Mouse (Mus musculus): Measurements from ENCODE around the gene Hephl1.

Hephl1 gene

GRCm38 (mm10) chr9:15060026-15060425 is 51.9 kb downstream of the Hephl1 start:
- DNase-seq (ENCODE audit: low spot score in 2 of 2), result no peak

GRCm38 (mm10) chr9:15045740-15046139 is 66.2 kb downstream of the Hephl1 start:
- DNase-seq (ENCODE audit: low spot score in 2 of 2), result no peak

- DNase-seq (ENCODE audit: low spot score in 2 of 2), result peak; percentile 47 to 73
Observed at GRCm38 (mm10) chr9:15045084-15045669, 66.7 kb downstream of the Hephl1 start, which contains the start of gene Panx1. Gene Panx1 (minus strand): TSS chr9:15045478.

GRCm38 (mm10) chr9:15044391-15045083 is 67.4 kb downstream of the Hephl1 start:
- DNase-seq (ENCODE audit: low spot score in 2 of 2), result no peak

GRCm38 (mm10) chr9:15041556-15041955 is 70.4 kb downstream of the Hephl1 start:
- DNase-seq (ENCODE audit: low spot score in 2 of 2), result no peak

- DNase-seq (ENCODE audit: low spot score in 2 of 2), result no peak
Observed at GRCm38 (mm10) chr9:15039848-15040247, 72.1 kb downstream of the Hephl1 start.

- DNase-seq (ENCODE audit: low spot score in 2 of 2), result no peak
Observed at GRCm38 (mm10) chr9:15037704-15038103, 74.2 kb downstream of the Hephl1 start.

- no peak for DNase-seq (ENCODE audit: low spot score in 2 of 2)
Observed at GRCm38 (mm10) chr9:15037237-15037636, 74.7 kb downstream of the Hephl1 start.

GRCm38 (mm10) chr9:15036807-15037206 is 75.1 kb downstream of the Hephl1 start:
- no peak for DNase-seq (ENCODE audit: low spot score in 2 of 2)

- no peak for DNase-seq (ENCODE audit: low spot score in 2 of 2)
Observed at GRCm38 (mm10) chr9:15036405-15036804, 75.5 kb downstream of the Hephl1 start.

GRCm38 (mm10) chr9:15035979-15036378 is 75.9 kb downstream of the Hephl1 start:
- DNase-seq (ENCODE audit: low spot score in 2 of 2), result no peak

GRCm38 (mm10) chr9:15034546-15035273 is 77.2 kb downstream of the Hephl1 start:
- DNase-seq (ENCODE audit: low spot score in 2 of 2), result no peak

GRCm38 (mm10) chr9:15033568-15034160 is 78.2 kb downstream of the Hephl1 start:
- DNase-seq (ENCODE audit: low spot score in 2 of 2), result no peak

- DNase-seq (ENCODE audit: low spot score in 2 of 2), result no peak
Observed at GRCm38 (mm10) chr9:15032797-15033196, 79.1 kb downstream of the Hephl1 start.

GRCm38 (mm10) chr9:15030771-15031170 is 81.1 kb downstream of the Hephl1 start:
- no peak for DNase-seq (ENCODE audit: low spot score in 2 of 2)

- no peak for DNase-seq (ENCODE audit: low spot score in 2 of 2)
Observed at GRCm38 (mm10) chr9:15029025-15029727, 82.7 kb downstream of the Hephl1 start.

GRCm38 (mm10) chr9:15027725-15028124 is 84.2 kb downstream of the Hephl1 start:
- DNase-seq (ENCODE audit: low spot score in 2 of 2), result no peak

GRCm38 (mm10) chr9:15023049-15023448 is 88.9 kb downstream of the Hephl1 start:
- DNase-seq (ENCODE audit: low spot score in 2 of 2), result no peak

GRCm38 (mm10) chr9:15021156-15021555 is 90.8 kb downstream of the Hephl1 start:
- DNase-seq (ENCODE audit: low spot score in 2 of 2), result no peak

GRCm38 (mm10) chr9:15020561-15021080 is 91.3 kb downstream of the Hephl1 start:
- DNase-seq (ENCODE audit: low spot score in 2 of 2), result no peak

GRCm38 (mm10) chr9:15018756-15019131 is 93.2 kb downstream of the Hephl1 start:
- no peak for DNase-seq (ENCODE audit: low spot score in 2 of 2)

Measured in frontal cortex, postnatal 10 days (tissue).